Mouse (Mus musculus) myocyte (in vitro differentiated cells): ENCODE measurements around the gene Notch4.

Experiments
- MAX ChIP-seq: IDR thresholded peaks from one replicate; pipeline ENCODE4 v1.6.1; 2011; ENCODE audit warnings: low read depth, mild to moderate bottlenecking, control low read depth
- MYOD1 ChIP-seq, 3 experiments: IDR thresholded peaks; one replicate each; pipeline ENCODE4 v1.6.1; 2011; ENCODE audit warnings: control low read depth in 2 of 3, low read depth in 2 of 3, mild to moderate bottlenecking in 2 of 3, moderate library complexity in 1 of 3; ENCODE audit not compliant: insufficient read length in 2 of 3, control insufficient read depth in 1 of 3
- POLR2A ChIP-seq: IDR thresholded peaks from one replicate; pipeline ENCODE4 v1.6.1; 2011; ENCODE audit warnings: low read depth, mild to moderate bottlenecking, control low read depth, moderate library complexity; ENCODE audit not compliant: insufficient read length
- POLR2AphosphoS2 ChIP-seq: IDR thresholded peaks from one replicate; pipeline ENCODE4 v1.6.1; 2011; ENCODE audit warnings: low read depth, control low read depth; ENCODE audit not compliant: insufficient read length
- REST ChIP-seq: IDR thresholded peaks from one replicate; pipeline ENCODE4 v1.6.1; 2011; ENCODE audit warnings: mild to moderate bottlenecking, control low read depth, moderate library complexity; ENCODE audit not compliant: insufficient read depth, insufficient read length
- TCF12 ChIP-seq: IDR thresholded peaks from one replicate; pipeline ENCODE4 v1.6.1; 2011; ENCODE audit warnings: mild to moderate bottlenecking, control low read depth; ENCODE audit not compliant: poor library complexity, insufficient read depth, severe bottlenecking
- TCF3 ChIP-seq: IDR thresholded peaks from one replicate; pipeline ENCODE4 v1.6.1; 2011; ENCODE audit warnings: low read depth, control low read depth; ENCODE audit not compliant: insufficient read length
- USF1 ChIP-seq: IDR thresholded peaks from one replicate; pipeline ENCODE4 v1.6.1; 2011; ENCODE audit warnings: low read depth, mild to moderate bottlenecking, control low read depth, moderate library complexity

DNA sequence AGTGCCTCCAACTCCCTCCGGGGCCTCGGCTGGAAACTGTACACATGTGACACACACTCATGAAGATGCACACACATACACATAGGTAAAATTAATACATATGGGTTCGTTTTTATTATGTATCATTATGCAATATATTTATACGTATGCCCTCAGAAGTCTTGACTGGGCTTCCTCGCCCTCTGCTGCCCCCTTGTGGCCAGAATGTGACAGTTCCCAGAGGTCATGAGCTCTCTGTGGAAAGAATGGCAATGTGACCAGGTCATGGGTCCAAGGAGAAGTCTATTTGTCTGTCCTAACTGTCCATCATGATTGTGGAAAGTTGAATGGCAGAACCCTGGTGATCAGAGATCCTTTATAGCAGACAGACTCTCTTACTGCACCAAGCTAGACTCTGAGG is 8.6 kb upstream of the Notch4 start:
- TF ChIP-seq POLR2AphosphoS2: no peak
- TF ChIP-seq POLR2A: no peak
- no peak for TF ChIP-seq MYOD1 (IDR thresholded peaks at IDR 0.05; ENCODE audit: control insufficient read depth in 1 of 3, insufficient read length in 2 of 3, low read depth in 2 of 3)
- TF ChIP-seq MAX: no peak
- no peak for TF ChIP-seq TCF12
- TF ChIP-seq USF1: no peak
- TF ChIP-seq REST: no peak
- no peak for TF ChIP-seq TCF3
